Mouse (Mus musculus) inflammation-experienced regulatory T-cells, adult 6 months (primary cell): ENCODE measurements around the gene Rbck1. TPM values are rescaled to one million over a fixed set of nuclear protein-coding genes. Genes with fewer than 3 reads are reported as not detected.

Experiments used
- ATAC-seq: one replicate; pipeline ENCODE4 v1.8.0; 2017
- polyA plus RNA-seq, 3 experiments: library from polyadenylated mRNA; unstranded; fragments of 100-300 nt; shearing (Covaris generic); gene quantifications; one replicate each; pipeline ENCODE4 v1.2.1; 2017

Gene Rbck1
- polyA plus RNA-seq, 3 experiments from 2014 or later, result 54.0 to 68.9 (median 63.6) TPM

GRCm38 (mm10) chr2:152343329-152344213 is 11.1 kb upstream of the Rbck1 start, which contains the start of gene Trib3:
Gene Trib3, minus strand, starts transcription at chr2:152344032.
- peak; percentile 90 for ATAC-seq

- no peak for ATAC-seq
Measured at GRCm38 (mm10) chr2:152339631-152340179, 7.3 kb upstream of the Rbck1 start.

GRCm38 (mm10) chr2:152338319-152338718 is 5.9 kb upstream of the Rbck1 start:
- ATAC-seq, result no peak

- no peak for ATAC-seq
Measured at GRCm38 (mm10) chr2:152337591-152338212, 5.2 kb upstream of the Rbck1 start.

DNA sequence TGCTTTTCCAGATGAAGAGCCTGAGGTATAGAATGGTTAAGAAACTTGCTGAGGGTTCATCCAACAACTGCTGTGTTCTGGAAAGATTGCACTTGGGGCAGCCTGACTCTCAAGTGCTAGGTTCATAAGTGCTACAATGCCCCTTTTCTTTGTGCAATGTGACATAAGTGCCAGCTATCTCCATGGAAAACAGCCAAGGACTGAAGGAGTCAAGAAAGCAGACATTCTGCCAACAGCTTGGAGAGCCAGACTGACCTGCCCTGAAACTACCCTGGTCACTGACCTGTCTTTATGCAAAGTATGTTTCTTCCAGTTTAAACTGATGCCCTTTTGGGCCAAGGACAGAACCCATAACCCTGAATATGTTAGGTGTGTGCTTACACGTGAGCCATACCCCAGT is 4.4 kb upstream of the Rbck1 start:
- ATAC-seq, result no peak

DNA sequence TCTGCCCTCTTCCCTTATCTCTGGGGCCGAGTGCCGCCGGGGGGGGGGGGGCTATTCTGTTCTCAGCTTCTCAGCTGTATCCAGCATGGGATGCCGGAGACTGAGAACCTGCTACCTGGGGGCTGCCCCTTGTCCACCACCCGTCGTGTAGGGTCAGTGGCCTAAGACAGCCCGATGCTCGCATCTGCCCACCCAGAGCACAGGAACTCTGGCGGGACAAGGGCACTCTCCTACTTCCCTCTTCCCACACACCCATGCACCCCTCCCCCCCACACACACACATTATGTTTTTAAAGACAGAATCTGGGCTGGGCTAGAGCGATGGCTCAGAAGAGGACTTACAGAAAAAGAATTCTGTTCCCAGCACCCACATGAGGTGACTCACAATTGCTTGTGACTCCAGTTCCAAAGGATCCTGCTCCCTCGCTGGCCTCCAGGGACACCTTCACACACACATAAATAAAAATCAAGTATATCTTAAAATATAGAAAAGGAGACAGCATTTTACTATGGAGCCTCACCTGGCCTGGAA is 2.9 kb upstream of the Rbck1 start:
- no peak for ATAC-seq

DNA sequence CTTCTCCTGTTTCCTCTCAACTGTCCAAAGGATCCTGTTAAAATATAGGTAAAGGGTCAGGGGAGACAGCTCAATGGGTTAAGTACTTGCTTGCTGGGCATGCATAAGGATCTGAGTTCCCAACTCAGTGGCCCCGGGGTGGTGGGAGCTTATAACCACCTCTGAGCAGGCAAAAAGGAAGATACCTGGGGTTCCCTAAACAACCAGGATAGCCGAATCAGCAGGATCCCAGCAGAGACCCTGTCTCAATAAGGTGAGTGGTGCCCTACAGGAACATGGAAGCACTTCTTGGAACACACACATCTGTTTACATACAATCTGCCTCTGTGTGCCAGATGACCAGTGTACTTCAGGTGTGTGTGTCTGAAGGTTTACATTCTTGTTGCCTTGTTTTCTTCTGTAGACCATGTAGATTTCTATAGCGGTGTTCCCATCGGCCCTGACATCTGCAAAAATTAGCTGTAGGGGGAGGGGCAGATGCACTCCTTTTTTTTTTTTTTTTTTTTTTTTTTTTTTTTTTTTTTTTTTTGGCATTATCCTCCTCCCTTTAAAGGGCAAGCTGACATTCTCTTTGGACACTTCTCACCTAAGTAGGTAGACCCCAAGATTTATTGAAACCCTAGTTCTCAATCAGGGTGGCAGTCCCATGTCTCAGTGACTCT is 1.0 kb upstream of the Rbck1 start:
- no peak for ATAC-seq

GRCm38 (mm10) chr2:152330858-152331423 is 1.5 kb downstream of the Rbck1 start:
- ATAC-seq, result no peak

GRCm38 (mm10) chr2:152327980-152328379 is 4.5 kb downstream of the Rbck1 start:
- ATAC-seq, result no peak

DNA sequence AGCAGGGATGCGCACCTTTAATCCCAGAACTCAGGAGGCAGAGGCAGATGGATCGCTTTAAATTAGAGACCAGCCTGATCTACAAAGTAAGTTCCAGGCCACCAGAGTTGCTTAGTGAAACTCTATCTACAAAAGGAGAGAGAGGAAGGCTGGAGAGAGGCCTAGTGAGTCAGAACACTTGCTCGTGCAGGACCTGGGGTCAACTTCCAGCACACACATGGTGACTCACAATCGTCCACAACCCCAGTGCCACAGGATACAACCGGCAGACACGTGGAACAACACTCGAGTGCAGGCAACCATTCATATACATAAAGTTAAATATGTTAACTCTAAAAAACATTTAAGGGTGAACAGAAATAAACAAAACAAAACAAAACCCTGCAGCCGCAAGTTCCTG is 5.8 kb downstream of the Rbck1 start:
- ATAC-seq, result no peak

- ATAC-seq, result no peak
Measured at GRCm38 (mm10) chr2:152326157-152326556, 6.3 kb downstream of the Rbck1 start.

DNA sequence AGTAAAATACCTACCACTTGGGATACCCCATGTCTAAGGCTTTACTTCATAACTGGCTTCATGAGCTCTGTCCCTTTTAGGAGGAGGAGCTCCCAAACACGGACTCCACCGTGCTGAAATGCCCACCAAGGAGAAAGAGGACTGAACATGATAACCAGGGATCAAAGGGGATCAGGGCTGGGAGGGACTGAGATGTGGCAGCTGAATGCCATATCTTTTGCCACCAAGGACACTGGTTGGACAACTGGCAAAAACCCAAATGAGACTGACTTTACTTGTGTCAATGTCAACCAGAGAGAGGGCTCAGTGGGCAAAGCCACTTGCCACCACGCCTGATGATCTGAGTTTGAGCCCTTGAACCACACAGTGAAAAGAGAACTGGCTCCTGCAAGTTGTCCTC is 7.6 kb downstream of the Rbck1 start:
- ATAC-seq, result no peak

- no peak for ATAC-seq
Measured at GRCm38 (mm10) chr2:152323971-152324370, 8.5 kb downstream of the Rbck1 start.

DNA sequence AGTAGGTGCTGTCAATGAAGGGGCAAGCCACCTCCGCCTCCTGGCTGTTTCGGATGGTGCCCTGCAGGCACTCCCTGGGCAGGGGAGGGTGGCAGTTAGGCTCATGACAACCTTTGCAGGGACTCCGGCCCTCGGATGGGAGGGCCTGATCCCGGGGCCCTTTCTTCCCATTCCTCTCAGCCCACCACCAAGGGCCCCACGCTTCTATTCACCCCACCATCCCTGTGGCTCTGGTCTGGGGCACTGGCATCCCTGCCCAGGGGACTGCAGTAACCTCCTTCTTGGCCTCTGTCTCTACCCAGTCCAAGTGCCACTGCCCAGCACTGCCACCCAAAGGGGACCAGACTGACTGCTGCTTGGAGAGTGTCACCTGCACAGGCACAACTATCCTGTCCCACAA is 10.3 kb downstream of the Rbck1 start:
- ATAC-seq, result no peak

- ATAC-seq, result peak; percentile 32
Measured at GRCm38 (mm10) chr2:152321558-152321957, 10.9 kb downstream of the Rbck1 start.

DNA sequence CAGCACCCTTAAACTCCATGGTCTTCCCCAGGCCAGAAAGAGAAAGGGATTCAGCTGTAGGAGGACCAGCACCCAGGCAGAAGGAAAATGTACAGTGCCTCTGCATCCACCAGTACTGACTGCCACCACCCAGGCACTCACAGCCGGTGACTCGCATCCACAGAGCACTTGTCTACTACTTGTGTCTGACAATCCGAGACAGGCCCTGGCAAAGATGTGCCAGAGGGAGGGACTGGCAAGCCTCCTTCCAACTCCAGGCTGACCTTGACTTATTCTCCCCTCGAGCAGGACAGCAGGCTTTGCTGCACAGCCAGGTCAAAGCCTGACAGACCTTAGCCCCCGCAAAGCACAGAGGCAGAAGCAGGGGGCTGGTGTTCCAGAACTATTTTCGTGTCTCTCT is 15.4 kb downstream of the Rbck1 start:
- ATAC-seq, result no peak

DNA sequence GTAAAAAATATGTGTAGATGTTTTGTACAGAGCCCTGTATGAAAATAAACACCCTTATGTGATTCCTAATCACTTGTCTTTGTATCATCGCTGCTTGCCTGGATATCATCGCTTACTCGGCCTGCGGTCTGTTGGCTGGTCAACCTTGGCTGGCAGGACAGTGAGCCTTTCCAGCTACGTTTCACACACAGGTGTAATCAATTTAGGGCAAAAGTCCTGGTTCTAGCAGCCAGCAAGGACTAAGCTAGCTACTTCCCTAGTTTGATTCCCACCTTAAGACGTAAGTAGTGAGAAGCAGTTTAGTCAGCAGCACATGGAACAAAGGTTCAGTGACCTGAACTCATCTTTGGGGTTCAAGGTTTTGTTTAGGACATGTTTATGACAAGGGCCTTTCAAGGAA is 18.5 kb downstream of the Rbck1 start:
- ATAC-seq, result no peak

- no peak for ATAC-seq
Measured at GRCm38 (mm10) chr2:152312996-152313395, 19.5 kb downstream of the Rbck1 start.

GRCm38 (mm10) chr2:152307186-152307585 is 25.3 kb downstream of the Rbck1 start:
- ATAC-seq, result no peak

- ATAC-seq, result no peak
Measured at GRCm38 (mm10) chr2:152305480-152305879, 27.0 kb downstream of the Rbck1 start.

- ATAC-seq, result no peak
Measured at GRCm38 (mm10) chr2:152303781-152304180, 28.7 kb downstream of the Rbck1 start.

- ATAC-seq, result no peak
Measured at GRCm38 (mm10) chr2:152302862-152303261, 29.6 kb downstream of the Rbck1 start.

GRCm38 (mm10) chr2:152294541-152294940 is 37.9 kb downstream of the Rbck1 start:
- no peak for ATAC-seq
